Mouse (Mus musculus): ENCODE data around the gene Eif3k.

GRCm38 (mm10) chr7:28952786-28953185 is 28.9 kb downstream of the Eif3k start:
- TF ChIP-seq CTCF (conservative IDR thresholded peaks at IDR 0.05; ENCODE audit: insufficient read depth, insufficient read length, low read depth, low read length) (no peak), POLR2A (IDR thresholded peaks at IDR 0.05; ENCODE audit: low read depth, low read length) (no peak)

All from kidney, adult 2 months (tissue).